Mouse (Mus musculus) cerebellum, adult 2 months (tissue): ENCODE measurements at regions not wholly inside any gene's neighbourhood (a gene's known extent, or its start where the extent isn't known, plus 50 kb on each side); places are given as distances from the start of the nearest gene placed in this dataset.
A peak's percentile ranks its signal among the peaks of the same experiment; 100 is the strongest.

Experiments used
- DNase-seq, 2 experiments: peaks; one replicate each; pipeline ENCODE4 v3.0.0; 2021
- H3K27ac ChIP-seq: fragments of 200-500 bp; 2 replicates; pipeline ENCODE4 v1.5.1; 2012; ENCODE audit warnings: low read length, control low read depth, inconsistent platforms; ENCODE audit not compliant: insufficient read depth
- H3K27me3 ChIP-seq: fragments of 200-500 bp; 2 replicates; pipeline ENCODE4 v1.6.1; 2012; ENCODE audit warnings: inconsistent platforms, mild to moderate bottlenecking, low read length, moderate library complexity; ENCODE audit not compliant: control insufficient read depth, insufficient read depth
- H3K4me1 ChIP-seq: fragments of 200-500 bp; 2 replicates; pipeline ENCODE4 v1.6.1; 2011; ENCODE audit warnings: low read length; ENCODE audit not compliant: control insufficient read depth, insufficient read depth
- H3K4me3 ChIP-seq: fragments of 200-500 bp; replicated peaks from 2 replicates; pipeline ENCODE3; 2011; ENCODE audit warnings: mild to moderate bottlenecking, low read depth, low read length, control low read depth; ENCODE audit not compliant: insufficient read depth
- CTCF ChIP-seq: fragments of 200-500 bp; IDR thresholded peaks from 2 replicates; pipeline ENCODE4 v1.5.1; 2011; ENCODE audit warnings: low read depth, mild to moderate bottlenecking, control low read depth, low read length, moderate library complexity, borderline replicate concordance; ENCODE audit not compliant: insufficient read depth
- POLR2A ChIP-seq: fragments of 200-500 bp; IDR thresholded peaks from 2 replicates; pipeline ENCODE4 v1.6.1; 2011; ENCODE audit warnings: low read length, control low read depth, borderline replicate concordance; ENCODE audit not compliant: insufficient read depth
- WGBS: fragments of 180-500 bp; shearing (Covaris S2); methylation state at CpG from one replicate; pipeline ENCODE4 v1.1.7; 2018; 5-methylcytosine and 5-hydroxymethylcytosine counted together

DNA sequence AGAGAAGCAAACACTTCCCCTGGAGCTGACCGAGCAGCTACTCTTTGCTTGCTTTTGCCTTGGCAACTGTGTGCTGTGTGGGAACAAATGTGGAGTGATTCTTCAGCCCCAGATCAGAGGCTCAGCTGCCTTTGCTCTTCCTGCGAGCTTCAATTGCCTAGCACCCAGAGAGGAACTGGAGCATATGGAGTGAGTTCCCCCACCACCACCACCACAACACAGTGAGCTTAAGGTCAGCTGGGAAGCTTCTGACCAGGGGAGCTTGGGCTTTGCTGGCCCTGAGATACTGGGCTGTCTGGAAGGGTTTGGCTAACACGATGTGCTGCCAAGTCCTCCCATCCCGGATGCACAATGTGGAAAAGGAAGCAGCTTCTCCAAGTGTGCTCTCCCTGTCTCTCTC, 432.8 kb upstream of the Gulo start:
- 7% methylated on average over 4 of the region's 4 CpGs for WGBS
- peak; percentile 20 to 46 for DNase-seq
- no peak for TF ChIP-seq CTCF
- TF ChIP-seq POLR2A = no peak

DNA sequence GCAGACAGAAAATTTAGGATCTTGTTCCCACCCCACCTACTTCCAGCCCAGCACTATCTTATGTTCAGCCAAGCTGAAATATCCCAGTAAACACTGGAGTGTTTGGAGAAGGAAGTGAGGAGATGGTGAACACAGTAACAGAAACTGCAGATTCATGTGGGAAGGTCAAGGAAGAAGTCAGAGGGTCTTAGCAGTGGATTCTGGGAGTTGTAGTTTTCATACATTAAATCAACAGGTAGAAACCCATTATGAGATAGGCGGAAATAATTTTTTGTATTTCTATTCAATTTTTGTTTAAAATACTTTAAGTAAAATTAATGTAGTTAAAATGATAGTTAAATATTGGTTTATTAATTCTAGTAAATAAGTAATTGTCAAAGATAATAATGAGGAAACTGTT, 429.6 kb upstream of the Gulo start:
- DNase-seq = no peak
- WGBS = 95% methylated on average over 1 of the region's 1 CpGs

More for the DNA sequence above, 432.8 kb upstream of the Gulo start:
- H3K4me3 ChIP-seq = no peak overlapping the region
- H3K27me3 ChIP-seq = no peaks in the 10 kb centered on the region; the same call in 1 of the 2 replicates
- peaks cover 3% of the 10 kb centered on the region; the same call in 1 of the 2 replicates for H3K4me1 ChIP-seq
- no peak overlapping the region for H3K27ac ChIP-seq

DNA sequence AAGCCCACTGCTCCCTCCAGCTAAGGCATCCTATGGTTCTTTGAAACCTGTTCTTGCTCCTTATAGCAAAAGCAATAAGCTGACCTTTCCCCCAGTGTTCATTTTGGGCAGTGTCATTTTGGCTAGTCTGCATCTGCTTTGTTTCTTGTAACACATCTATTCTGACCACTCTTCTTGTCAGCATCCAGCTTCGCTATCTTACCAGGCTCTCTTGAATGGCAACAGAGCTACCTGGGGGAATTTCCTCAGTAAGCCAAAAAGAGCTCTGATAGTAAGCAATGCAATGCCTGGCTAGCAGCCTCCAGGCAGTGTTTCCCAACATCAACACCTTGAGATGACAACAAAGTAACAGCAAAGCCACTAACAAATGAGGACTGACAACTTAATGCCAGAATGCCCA, 429.0 kb upstream of the Gulo start:
- Histone ChIP-seq H3K4me3 (no peak overlapping the region), H3K27me3 (no peaks in the 10 kb centered on the region; the same call in 1 of the 2 replicates), H3K27ac (no peak overlapping the region), H3K4me1 (peaks cover 3% of the 10 kb centered on the region; the same call in 1 of the 2 replicates)
- DNase-seq = no peak
- WGBS = 88% methylated on average over 1 of the region's 1 CpGs
- TF ChIP-seq POLR2A (no peak), CTCF (no peak)

More for the DNA sequence above, 429.6 kb upstream of the Gulo start:
- no peaks in the 10 kb centered on the region; the same call in 1 of the 2 replicates for H3K27me3 ChIP-seq
- peaks cover 3% of the 10 kb centered on the region; the same call in 1 of the 2 replicates for H3K4me1 ChIP-seq
- H3K27ac ChIP-seq = no peak overlapping the region
- H3K4me3 ChIP-seq = no peak overlapping the region
- TF ChIP-seq POLR2A (no peak), CTCF (no peak)

DNA sequence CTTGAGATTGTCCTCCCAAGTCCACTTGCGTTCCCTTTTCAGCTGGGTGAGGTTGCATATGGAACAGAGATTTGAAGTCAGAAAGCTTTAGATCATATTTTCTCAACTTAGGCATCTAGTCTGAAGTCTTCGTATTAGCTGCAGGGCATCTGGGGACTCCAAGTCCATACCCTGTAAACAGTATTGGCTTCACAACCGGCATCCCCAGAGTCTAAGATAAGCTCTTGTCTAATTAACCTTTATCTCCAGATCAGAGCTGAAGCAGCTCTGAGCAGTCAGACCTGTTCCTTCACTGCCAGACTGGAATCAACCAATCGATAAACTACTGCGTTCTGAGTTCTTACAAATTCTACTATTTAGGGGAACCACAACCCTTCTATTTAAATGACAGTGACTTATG, 422.6 kb upstream of the Gulo start:
- WGBS = 97% methylated on average over 5 of the region's 5 CpGs
- H3K27me3 ChIP-seq = no peaks in the 10 kb centered on the region
- DNase-seq = no peak
- TF ChIP-seq POLR2A (no peak), CTCF (no peak)
- H3K4me3 ChIP-seq = no peak overlapping the region
- H3K4me1 ChIP-seq = no peaks in the 10 kb centered on the region
- no peak overlapping the region for H3K27ac ChIP-seq

DNA sequence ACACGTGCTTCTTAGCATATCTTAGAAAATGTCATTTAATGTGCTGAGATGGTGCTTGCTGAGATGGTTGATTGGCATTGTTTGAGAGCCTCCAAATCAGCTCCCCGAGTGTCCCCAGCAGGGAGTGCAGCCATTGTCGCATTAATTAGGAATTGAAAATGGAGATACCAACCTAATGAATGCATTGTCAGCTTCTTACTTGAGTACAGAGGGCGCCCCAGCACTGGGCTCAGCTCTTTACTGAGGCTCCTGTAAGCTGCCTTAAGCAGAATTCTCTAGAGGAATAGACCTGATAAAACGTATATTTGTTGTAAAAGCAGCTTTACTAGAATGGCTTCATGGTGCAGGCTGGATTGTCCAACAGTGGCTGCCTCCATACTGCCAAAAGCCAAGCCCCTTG, 415.1 kb upstream of the Gulo start:
- Histone ChIP-seq H3K4me3 (no peak overlapping the region), H3K4me1 (no peaks in the 10 kb centered on the region), H3K27ac (no peak overlapping the region), H3K27me3 (no peaks in the 10 kb centered on the region; the same call in 1 of the 2 replicates)
- 2% methylated on average over 5 of the region's 5 CpGs for WGBS
- no peak for DNase-seq
- TF ChIP-seq POLR2A (no peak), CTCF (no peak)
